Mouse (Mus musculus): ENCODE measurements at regions not wholly inside any gene's neighbourhood (a gene's known extent, or its start where the extent isn't known, plus 50 kb on each side); places are given as distances from the start of the nearest gene placed in this dataset.

GRCm38 (mm10) chr15:31987291-31987690, 189.8 kb upstream of the Tas2r119 start:
- WGBS: 76% methylated on average over 3 of the region's 3 CpGs

GRCm38 (mm10) chr15:31989093-31989492, 188.0 kb upstream of the Tas2r119 start:
- Histone ChIP-seq H3K4me3 (ENCODE audit: low read depth, low read length) (no peak overlapping the region), H3K27me3 (ENCODE audit: control insufficient read depth, insufficient read depth, low read length) (no peaks in the 10 kb centered on the region), H3K4me2 (no peak overlapping the region), H3K4me1 (ENCODE audit: control insufficient read depth, insufficient read depth, low read length) (no peaks in the 10 kb centered on the region), H3K9me3 (ENCODE audit: control insufficient read depth, low read length) (no peaks in the 10 kb centered on the region), H3K36me3 (ENCODE audit: control insufficient read depth, insufficient read depth, low read length) (no peaks in the 10 kb centered on the region), H3K27ac (ENCODE audit: low read depth, low read length) (no peak overlapping the region), H3K9ac (ENCODE audit: low read length) (no peak overlapping the region)
- DNase-seq (ENCODE audit: low spot score, missing footprints): no peak
- no peak for ATAC-seq (ENCODE audit: low FRiP score)
- WGBS: 85% methylated on average over 2 of the region's 2 CpGs

More at GRCm38 (mm10) chr15:31987291-31987690, 189.8 kb upstream of the Tas2r119 start:
- DNase-seq (ENCODE audit: low spot score, missing footprints) (no peak), ATAC-seq (ENCODE audit: low FRiP score) (no peak)
- H3K4me3 ChIP-seq (ENCODE audit: low read depth, low read length): no peak overlapping the region
- H3K27ac ChIP-seq (ENCODE audit: low read depth, low read length): no peak overlapping the region
- H3K4me1 ChIP-seq (ENCODE audit: control insufficient read depth, insufficient read depth, low read length): no peaks in the 10 kb centered on the region
- H3K4me2 ChIP-seq: no peak overlapping the region
- H3K9me3 ChIP-seq (ENCODE audit: control insufficient read depth, low read length): no peaks in the 10 kb centered on the region
- no peak overlapping the region for H3K9ac ChIP-seq (ENCODE audit: low read length)
- H3K27me3 ChIP-seq (ENCODE audit: control insufficient read depth, insufficient read depth, low read length): no peaks in the 10 kb centered on the region
- H3K36me3 ChIP-seq (ENCODE audit: control insufficient read depth, insufficient read depth, low read length): no peaks in the 10 kb centered on the region

GRCm38 (mm10) chr15:31989593-31990290, 187.3 kb upstream of the Tas2r119 start:
- 82% methylated on average over 6 of the region's 6 CpGs for WGBS
- Histone ChIP-seq H3K9me3 (ENCODE audit: control insufficient read depth, low read length) (no peaks in the 10 kb centered on the region), H3K27ac (ENCODE audit: low read depth, low read length) (no peak overlapping the region), H3K27me3 (ENCODE audit: control insufficient read depth, insufficient read depth, low read length) (no peaks in the 10 kb centered on the region), H3K4me1 (ENCODE audit: control insufficient read depth, insufficient read depth, low read length) (no peaks in the 10 kb centered on the region), H3K9ac (ENCODE audit: low read length) (no peak overlapping the region), H3K4me2 (no peak overlapping the region), H3K36me3 (ENCODE audit: control insufficient read depth, insufficient read depth, low read length) (no peaks in the 10 kb centered on the region), H3K4me3 (ENCODE audit: low read depth, low read length) (no peak overlapping the region)
- ATAC-seq (ENCODE audit: low FRiP score) (no peak), DNase-seq (ENCODE audit: low spot score, missing footprints) (no peak)

- 85% methylated on average over 2 of the region's 2 CpGs for WGBS
- H3K4me2 ChIP-seq: no peak overlapping the region
- H3K27ac ChIP-seq (ENCODE audit: low read depth, low read length): no peak overlapping the region
- no peaks in the 10 kb centered on the region for H3K36me3 ChIP-seq (ENCODE audit: control insufficient read depth, insufficient read depth, low read length)
- no peaks in the 10 kb centered on the region for H3K9me3 ChIP-seq (ENCODE audit: control insufficient read depth, low read length)
- H3K27me3 ChIP-seq (ENCODE audit: control insufficient read depth, insufficient read depth, low read length): no peaks in the 10 kb centered on the region
- H3K4me3 ChIP-seq (ENCODE audit: low read depth, low read length): no peak overlapping the region
- ATAC-seq (ENCODE audit: low FRiP score) (no peak), DNase-seq (ENCODE audit: low spot score, missing footprints) (no peak)
- no peak overlapping the region for H3K9ac ChIP-seq (ENCODE audit: low read length)
- no peaks in the 10 kb centered on the region for H3K4me1 ChIP-seq (ENCODE audit: control insufficient read depth, insufficient read depth, low read length)
These were observed 179.1 kb upstream of the Tas2r119 start for GRCm38 (mm10) chr15:31997996-31998395.

- Histone ChIP-seq H3K27ac (ENCODE audit: low read depth, low read length) (no peak overlapping the region), H3K4me2 (no peak overlapping the region), H3K4me3 (ENCODE audit: low read depth, low read length) (no peak overlapping the region), H3K27me3 (ENCODE audit: control insufficient read depth, insufficient read depth, low read length) (no peaks in the 10 kb centered on the region), H3K9ac (ENCODE audit: low read length) (no peak overlapping the region), H3K9me3 (ENCODE audit: control insufficient read depth, low read length) (no peaks in the 10 kb centered on the region), H3K36me3 (ENCODE audit: control insufficient read depth, insufficient read depth, low read length) (no peaks in the 10 kb centered on the region), H3K4me1 (ENCODE audit: control insufficient read depth, insufficient read depth, low read length) (peaks cover 10% of the 10 kb centered on the region)
- ATAC-seq (ENCODE audit: low FRiP score): no peak
- WGBS: 86% methylated on average over 5 of the region's 5 CpGs
- DNase-seq (ENCODE audit: low spot score, missing footprints): no peak
These were observed 177.5 kb upstream of the Tas2r119 start for GRCm38 (mm10) chr15:31999553-31999952.

- DNase-seq (ENCODE audit: low spot score, missing footprints) (no peak), ATAC-seq (ENCODE audit: low FRiP score) (peak; percentile 82)
- Histone ChIP-seq H3K36me3 (ENCODE audit: control insufficient read depth, insufficient read depth, low read length) (no peaks in the 10 kb centered on the region), H3K9ac (ENCODE audit: low read length) (no peak overlapping the region), H3K4me2 (no peak overlapping the region), H3K4me1 (ENCODE audit: control insufficient read depth, insufficient read depth, low read length) (peaks cover 10% of the 10 kb centered on the region), H3K27me3 (ENCODE audit: control insufficient read depth, insufficient read depth, low read length) (no peaks in the 10 kb centered on the region), H3K27ac (ENCODE audit: low read depth, low read length) (no peak overlapping the region), H3K4me3 (ENCODE audit: low read depth, low read length) (no peak overlapping the region), H3K9me3 (ENCODE audit: control insufficient read depth, low read length) (no peaks in the 10 kb centered on the region)
- WGBS: 59% methylated on average over 2 of the region's 2 CpGs
These were observed 174.1 kb upstream of the Tas2r119 start for GRCm38 (mm10) chr15:32002950-32003422.

GRCm38 (mm10) chr15:32003489-32003888, 173.6 kb upstream of the Tas2r119 start:
- H3K27ac ChIP-seq (ENCODE audit: low read depth, low read length): no peak overlapping the region
- no peak for DNase-seq (ENCODE audit: low spot score, missing footprints)
- no peak overlapping the region for H3K9ac ChIP-seq (ENCODE audit: low read length)
- H3K27me3 ChIP-seq (ENCODE audit: control insufficient read depth, insufficient read depth, low read length): no peaks in the 10 kb centered on the region
- 19% methylated on average over 6 of the region's 6 CpGs for WGBS
- peak; percentile 68 for ATAC-seq (ENCODE audit: low FRiP score)
- H3K4me3 ChIP-seq (ENCODE audit: low read depth, low read length): no peak overlapping the region
- H3K4me1 ChIP-seq (ENCODE audit: control insufficient read depth, insufficient read depth, low read length): peaks cover 10% of the 10 kb centered on the region
- H3K4me2 ChIP-seq: no peak overlapping the region
- H3K9me3 ChIP-seq (ENCODE audit: control insufficient read depth, low read length): no peaks in the 10 kb centered on the region
- no peaks in the 10 kb centered on the region for H3K36me3 ChIP-seq (ENCODE audit: control insufficient read depth, insufficient read depth, low read length)

- Histone ChIP-seq H3K4me1 (ENCODE audit: control insufficient read depth, insufficient read depth, low read length) (peaks cover 10% of the 10 kb centered on the region), H3K4me3 (ENCODE audit: low read depth, low read length) (no peak overlapping the region), H3K27me3 (ENCODE audit: control insufficient read depth, insufficient read depth, low read length) (no peaks in the 10 kb centered on the region), H3K27ac (ENCODE audit: low read depth, low read length) (no peak overlapping the region), H3K36me3 (ENCODE audit: control insufficient read depth, insufficient read depth, low read length) (no peaks in the 10 kb centered on the region), H3K9me3 (ENCODE audit: control insufficient read depth, low read length) (no peaks in the 10 kb centered on the region), H3K4me2 (no peak overlapping the region), H3K9ac (ENCODE audit: low read length) (no peak overlapping the region)
- 37% methylated on average over 5 of the region's 5 CpGs for WGBS
- no peak for ATAC-seq (ENCODE audit: low FRiP score)
- DNase-seq (ENCODE audit: low spot score, missing footprints): no peak
These were observed 171.1 kb upstream of the Tas2r119 start for GRCm38 (mm10) chr15:32005986-32006385.

GRCm38 (mm10) chr15:32009818-32010217, 167.3 kb upstream of the Tas2r119 start:
- H3K9me3 ChIP-seq (ENCODE audit: control insufficient read depth, low read length): no peaks in the 10 kb centered on the region
- H3K9ac ChIP-seq (ENCODE audit: low read length): no peak overlapping the region
- no peak overlapping the region for H3K27ac ChIP-seq (ENCODE audit: low read depth, low read length)
- DNase-seq (ENCODE audit: low spot score, missing footprints): no peak
- no peaks in the 10 kb centered on the region for H3K4me1 ChIP-seq (ENCODE audit: control insufficient read depth, insufficient read depth, low read length)
- no peak overlapping the region for H3K4me2 ChIP-seq
- WGBS: 79% methylated on average over 3 of the region's 3 CpGs
- ATAC-seq (ENCODE audit: low FRiP score): 0 out of 2 replicates have a peak, but pooled peaks have one; percentile 42
- no peaks in the 10 kb centered on the region for H3K27me3 ChIP-seq (ENCODE audit: control insufficient read depth, insufficient read depth, low read length)
- H3K36me3 ChIP-seq (ENCODE audit: control insufficient read depth, insufficient read depth, low read length): no peaks in the 10 kb centered on the region
- no peak overlapping the region for H3K4me3 ChIP-seq (ENCODE audit: low read depth, low read length)

Measured in midbrain, embryonic 11.5 days (tissue).